Mouse (Mus musculus) monocyte, adult 5-6 weeks (primary cell): ENCODE data around the gene Ago1. TPM values are rescaled to one million over a fixed set of nuclear protein-coding genes. Genes with fewer than 3 reads are reported as not detected.
A peak's percentile ranks its signal among the peaks of the same experiment; 100 is the strongest.

Experiments used
- ATAC-seq: fragments of 153-309, 156-312 bp; replicated peaks from 2 replicates; pipeline ENCODE4 v1.8.0; 2017; ENCODE audit warnings: mild to moderate bottlenecking; ENCODE audit not compliant: low TSS enrichment, insufficient number of reproducible peaks, severe bottlenecking, poor library complexity, low FRiP score
- total RNA-seq: library from RNA; stranded (forward); fragments of 200-1000, 200-491, 200-594 nt; gene quantifications from 3 replicates; pipeline ENCODE4 v1.2.3, GENCODE M21; 2017

The Ago1 gene
- total RNA-seq, 1 experiment from 2014 or later, result 10.7 TPM

DNA sequence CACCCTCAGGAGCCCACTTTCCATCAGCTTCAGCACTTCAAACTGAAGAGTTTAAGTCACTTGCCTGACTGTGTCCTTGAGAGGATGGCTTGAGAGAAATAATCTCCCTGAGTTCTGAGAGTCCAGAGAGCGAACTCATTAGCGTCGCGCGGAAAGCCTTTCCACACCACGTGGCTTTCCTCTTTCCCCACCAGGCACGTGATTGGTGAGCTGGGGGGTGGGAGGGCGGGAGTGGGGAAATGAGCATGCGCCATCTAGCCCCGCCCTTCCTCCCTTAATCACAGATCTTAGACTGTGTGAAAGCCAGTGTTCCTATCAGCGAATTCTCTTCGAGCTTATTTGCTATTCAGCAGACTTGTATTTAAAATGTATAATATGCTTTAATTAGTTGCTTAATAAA is 14.6 kb upstream of the Ago1 start:
- ATAC-seq, result no peak

GRCm38 (mm10) chr4:126481461-126481860 is 13.1 kb upstream of the Ago1 start:
- no peak for ATAC-seq

GRCm38 (mm10) chr4:126480288-126480687 is 11.9 kb upstream of the Ago1 start:
- ATAC-seq, result no peak

DNA sequence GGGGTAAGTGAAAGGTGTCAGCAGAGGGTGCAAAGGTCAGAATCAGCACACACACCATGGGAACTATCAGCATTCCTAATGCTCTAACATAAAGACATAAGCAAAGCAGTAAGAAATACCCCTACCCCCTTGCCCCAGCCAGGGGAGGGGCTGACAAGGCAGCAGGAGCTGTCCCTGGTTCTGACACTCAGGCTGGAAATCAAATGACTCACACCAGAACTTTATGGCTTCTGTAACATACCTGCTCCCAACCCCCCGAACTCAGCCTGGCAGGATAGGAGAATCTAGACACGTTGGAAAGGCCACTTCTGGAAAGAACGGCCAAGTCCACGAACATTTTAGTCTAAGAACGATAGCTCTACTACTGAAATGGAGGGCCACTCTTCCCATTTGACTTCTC is 4.6 kb upstream of the Ago1 start:
- no peak for ATAC-seq

- ATAC-seq, result no peak
Observed at GRCm38 (mm10) chr4:126469334-126469733, 951 bp upstream of the Ago1 start.

DNA sequence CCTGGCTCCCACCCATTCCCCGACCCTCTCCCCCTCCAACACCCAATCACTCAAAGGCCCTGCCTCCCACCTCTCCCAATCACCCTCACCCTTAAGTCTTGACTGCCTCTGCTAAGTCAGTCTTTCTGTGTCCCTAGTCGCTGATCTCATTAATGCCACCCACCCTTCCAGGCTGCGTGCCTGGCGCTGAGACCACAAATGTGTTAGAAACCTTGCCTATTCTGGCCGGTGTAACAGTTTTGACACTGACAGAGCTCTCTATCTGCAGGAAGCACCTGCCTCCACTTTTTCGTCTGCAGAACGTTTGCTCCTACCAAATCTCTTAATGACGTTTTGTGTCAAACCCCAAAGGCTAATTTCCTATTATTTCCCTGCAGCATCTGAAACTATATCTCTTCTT is 542 bp upstream of the Ago1 start:
- ATAC-seq, result 0 out of 2 replicates have a peak, but pooled peaks have one; percentile 8

DNA sequence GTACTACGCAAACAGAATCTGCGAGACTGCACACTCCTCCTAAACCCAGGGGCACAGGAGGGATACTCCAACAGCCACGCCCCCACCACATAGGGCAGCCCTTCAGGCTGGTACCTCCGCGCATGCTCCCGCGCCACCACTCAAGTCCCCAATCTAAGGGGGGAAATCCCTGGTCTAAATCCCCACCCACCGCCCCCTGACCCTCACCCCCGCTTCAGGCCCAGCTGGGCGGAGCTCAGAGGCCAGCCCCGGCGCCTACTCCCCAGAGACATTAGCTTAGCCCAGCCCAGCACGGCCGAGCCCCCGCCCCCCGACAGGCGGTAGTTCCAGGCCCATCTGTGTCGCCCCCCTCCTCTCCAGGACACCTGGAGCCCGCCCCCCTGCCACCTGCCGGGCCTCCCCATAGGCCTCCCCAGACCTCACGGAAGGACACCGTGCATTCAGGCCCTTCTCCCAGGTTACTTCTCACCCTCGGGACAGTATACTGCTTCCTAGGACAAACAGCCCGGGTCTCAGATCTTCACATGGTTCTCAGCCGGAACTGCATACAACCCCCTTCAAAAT is 580 bp downstream of the Ago1 start:
- ATAC-seq, result no peak

- ATAC-seq, result no peak
Observed at GRCm38 (mm10) chr4:126466251-126466750, 2.1 kb downstream of the Ago1 start.

DNA sequence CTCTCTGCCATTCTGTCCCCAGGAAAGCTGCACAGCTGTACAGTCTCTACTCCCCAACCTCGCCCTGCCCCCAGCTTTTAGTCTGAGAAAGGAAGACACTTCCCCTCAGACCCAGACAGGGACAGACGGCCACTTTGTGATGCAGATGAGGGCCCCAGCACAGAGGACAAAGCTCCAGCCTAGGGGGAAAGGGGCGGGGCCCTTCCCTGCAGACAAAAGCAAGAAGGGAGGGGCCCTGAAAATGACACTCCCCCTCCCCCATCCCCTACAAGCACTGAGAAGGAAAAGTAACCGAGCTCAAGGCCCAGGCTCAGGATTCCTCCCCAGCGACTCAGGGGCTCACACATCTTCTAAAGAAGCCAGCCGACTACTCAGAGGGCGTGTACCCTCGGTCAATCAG is 2.5 kb downstream of the Ago1 start:
- no peak for ATAC-seq

DNA sequence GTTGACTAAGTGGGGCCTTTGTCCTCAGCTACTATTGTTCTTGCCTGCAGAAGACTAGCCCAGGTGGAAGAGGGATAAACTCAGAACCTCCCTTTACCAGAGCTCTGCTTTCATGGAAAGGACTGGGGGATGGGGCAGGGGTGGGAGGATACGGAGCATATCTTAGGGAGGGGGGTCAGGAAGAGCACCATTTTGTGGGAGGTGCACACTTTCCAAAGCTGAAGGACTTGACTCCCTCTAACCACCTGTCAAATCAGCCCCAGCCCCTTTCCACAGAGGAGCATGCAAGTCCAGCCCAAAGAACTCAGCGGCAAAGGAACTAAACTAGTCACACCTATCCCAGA is 3.5 kb downstream of the Ago1 start:
- ATAC-seq, result no peak

DNA sequence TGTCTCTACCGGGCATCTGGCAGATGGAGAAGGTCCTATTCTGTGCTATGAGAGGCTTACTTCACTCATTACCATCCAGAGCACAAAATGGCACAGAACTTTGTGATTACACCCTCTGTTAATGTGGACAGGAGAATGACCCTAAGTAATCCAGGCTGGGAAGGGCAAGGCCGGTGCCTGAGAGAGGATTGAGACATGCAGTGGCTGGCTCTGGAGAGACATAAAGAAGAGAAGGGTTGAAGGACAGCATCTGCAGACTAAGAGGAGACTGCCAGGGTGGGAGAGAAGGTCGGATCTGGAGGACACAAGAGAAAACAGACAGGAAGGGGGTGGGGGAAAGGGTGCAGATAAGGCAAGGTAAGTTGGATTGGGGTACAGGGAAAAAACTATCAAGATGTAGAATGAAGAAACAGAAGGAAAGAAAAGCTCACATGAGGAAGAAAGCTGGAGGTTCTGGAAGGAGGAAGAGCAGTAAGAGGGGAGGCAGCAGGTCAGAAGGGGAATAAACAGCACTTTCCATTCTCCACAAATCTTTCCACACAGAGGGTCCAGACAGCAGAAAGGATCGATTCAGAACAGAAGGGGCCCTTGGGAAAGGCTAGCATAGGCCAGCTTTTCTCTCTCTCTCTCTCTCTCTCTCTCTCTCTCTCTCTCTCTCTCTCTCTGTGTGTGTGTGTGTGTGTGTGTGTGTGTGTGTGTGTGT is 4.0 kb downstream of the Ago1 start:
- no peak for ATAC-seq

GRCm38 (mm10) chr4:126455441-126455840 is 12.9 kb downstream of the Ago1 start:
- ATAC-seq, result no peak

- no peak for ATAC-seq
Observed at GRCm38 (mm10) chr4:126454547-126455254, 13.7 kb downstream of the Ago1 start.

DNA sequence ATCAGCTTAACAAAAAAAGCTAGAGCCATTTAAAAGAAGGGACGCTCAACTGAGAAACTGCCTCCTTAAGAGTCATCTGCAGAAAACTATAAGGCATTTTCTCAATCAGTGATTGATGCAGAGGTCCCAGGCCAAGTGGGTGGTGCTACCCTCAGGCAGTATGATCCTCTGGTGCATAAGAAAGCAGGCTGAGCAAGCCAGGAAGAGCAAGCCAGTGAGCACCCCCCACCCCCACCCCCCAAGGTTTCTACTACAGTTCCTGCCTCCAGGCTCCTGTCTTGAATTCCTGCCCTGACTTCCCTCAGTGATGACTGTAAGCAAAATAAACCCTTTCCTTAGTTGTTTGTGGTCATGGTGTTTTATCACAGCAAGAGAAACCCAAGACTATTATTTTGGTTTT is 18.1 kb downstream of the Ago1 start:
- no peak for ATAC-seq

DNA sequence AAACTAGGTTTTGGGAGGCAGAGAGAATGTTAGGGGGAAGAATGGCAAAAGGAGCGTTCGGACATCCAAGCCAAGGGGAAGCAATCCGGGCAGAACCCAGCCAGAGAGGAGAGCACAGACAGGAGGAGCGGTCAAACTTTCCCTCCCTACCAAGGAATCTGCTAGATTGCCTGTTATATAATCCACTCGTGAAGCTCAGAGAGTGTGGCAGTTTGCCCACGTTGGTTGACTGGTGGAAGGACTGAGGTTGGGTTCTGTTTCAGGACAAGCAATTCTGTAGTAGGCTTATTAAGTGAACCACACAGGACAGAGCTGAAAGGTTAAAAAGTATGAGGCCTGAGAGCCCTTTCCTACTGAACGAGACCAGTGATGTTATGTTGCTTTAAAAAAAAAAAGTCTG is 21.3 kb downstream of the Ago1 start:
- ATAC-seq, result no peak

DNA sequence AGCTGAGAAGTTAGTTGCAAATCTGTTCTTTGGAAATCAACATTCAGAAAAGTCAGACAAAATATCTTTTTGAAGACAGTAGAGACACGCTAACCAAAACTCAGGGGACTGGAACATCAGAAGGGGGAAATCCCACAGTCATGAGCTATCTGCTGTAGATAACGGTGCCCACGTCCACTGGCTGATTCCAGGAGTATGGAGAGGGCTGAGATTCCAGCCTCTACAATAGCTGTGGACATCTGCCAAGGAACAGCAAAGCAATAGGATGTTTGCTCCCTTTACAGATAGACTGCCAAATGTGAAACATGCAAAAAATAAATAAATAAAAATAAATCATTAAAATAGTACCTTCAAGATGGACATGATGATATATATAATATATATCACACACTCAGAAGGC is 23.9 kb downstream of the Ago1 start:
- ATAC-seq, result no peak

DNA sequence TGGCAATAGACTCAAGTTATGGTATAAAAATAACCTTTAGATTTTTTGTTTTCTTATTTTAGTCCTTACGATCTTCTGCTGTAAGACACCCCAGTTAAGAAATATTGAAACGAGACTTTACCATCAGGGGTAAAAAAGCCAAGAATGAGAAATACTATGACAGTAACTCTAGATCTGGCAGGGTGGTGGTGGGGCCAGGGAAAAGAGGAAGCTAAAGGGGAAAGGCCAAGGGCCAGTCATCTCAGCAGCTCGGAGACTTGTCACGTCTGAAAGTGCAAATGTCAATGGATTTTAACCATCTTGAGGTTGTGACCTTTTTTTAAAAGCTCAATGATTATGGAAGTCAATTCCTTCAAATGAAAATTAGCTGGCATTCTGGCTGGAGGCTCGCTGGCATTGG is 30.1 kb downstream of the Ago1 start:
- peak; percentile 64 for ATAC-seq

- ATAC-seq, result no peak
Observed at GRCm38 (mm10) chr4:126436268-126436667, 32.1 kb downstream of the Ago1 start.

GRCm38 (mm10) chr4:126434094-126434493 is 34.3 kb downstream of the Ago1 start:
- no peak for ATAC-seq

DNA sequence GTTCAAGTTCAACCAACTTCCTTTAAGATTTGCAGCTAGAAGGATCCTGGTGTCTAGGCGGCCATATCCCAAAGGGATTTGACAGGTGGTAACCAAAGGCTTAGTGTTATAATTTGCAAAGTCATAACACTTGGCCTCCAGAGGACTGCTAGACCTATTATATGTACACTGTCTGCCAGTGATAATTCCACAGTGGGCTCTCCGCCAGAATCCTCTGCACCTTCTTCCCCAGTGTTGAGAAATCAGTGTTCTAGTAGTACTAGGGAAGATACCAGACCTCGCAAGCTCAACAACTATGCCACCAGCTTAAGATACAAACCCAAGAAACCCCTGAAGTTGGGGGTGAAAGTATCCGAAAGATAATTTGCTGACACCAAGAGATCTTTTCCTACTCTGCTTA is 35.2 kb downstream of the Ago1 start:
- ATAC-seq, result no peak
